Mouse (Mus musculus) 3T3-L1 (cell line): ENCODE measurements at regions not wholly inside any gene's neighbourhood (a gene's known extent, or its start where the extent isn't known, plus 50 kb on each side); places are given as distances from the start of the nearest gene placed in this dataset.
"Not testable (repeated sequence)": the region's sequence is repeated elsewhere in the genome, so short reads cannot be mapped to it uniquely, and the experiment has no call there.

ENCODE experiments used
- DNase-seq: peaks from one replicate; pipeline ENCODE4 v3.0.0-alpha.2; 2015; ENCODE audit warnings: low read depth, low spot score

GRCm38 (mm10) chr4:67378632-67379031, 551.2 kb downstream of the Tlr4 start:
- no peak for DNase-seq

GRCm38 (mm10) chr4:67387834-67388233, 560.5 kb downstream of the Tlr4 start:
- no peak for DNase-seq

DNA sequence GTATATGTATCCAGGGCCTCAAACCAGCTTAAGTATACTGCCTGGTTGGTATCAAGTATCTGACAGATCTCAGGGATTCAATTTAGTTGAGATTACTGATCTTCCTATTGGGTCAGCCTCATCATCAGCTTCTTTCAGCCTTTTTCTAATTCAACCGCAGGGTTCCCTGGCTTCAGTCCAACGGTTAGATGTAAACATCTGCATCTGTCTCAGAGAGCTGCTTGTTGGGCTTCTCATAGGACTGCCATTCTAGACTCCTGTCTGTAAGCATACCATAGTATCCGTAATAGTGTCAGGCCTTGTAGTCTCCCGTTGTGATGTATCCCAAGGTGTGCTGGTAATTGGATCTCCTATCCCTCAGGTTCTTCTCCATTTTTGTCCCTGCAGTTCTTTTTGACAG, 575.6 kb downstream of the Tlr4 start:
- no peak for DNase-seq

DNA sequence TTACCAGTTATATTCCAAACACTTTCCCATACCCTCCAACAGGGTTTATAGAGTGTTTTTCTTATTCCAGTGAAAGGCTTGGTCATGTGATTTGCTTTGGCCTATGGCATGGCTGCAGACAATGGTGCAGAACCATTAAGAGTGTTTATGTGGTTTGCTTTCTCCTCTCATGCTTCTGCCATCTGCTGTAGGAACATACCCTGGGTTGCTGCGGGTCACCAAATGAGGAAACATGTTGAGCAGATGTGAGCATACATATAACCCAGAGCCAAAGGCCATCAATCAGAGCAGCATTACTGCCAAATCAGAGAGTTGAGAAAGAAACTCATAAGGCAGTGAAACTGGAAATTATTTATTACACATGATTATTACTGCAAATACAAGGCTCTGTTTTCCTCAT, 596.7 kb downstream of the Tlr4 start:
- no peak for DNase-seq

DNA sequence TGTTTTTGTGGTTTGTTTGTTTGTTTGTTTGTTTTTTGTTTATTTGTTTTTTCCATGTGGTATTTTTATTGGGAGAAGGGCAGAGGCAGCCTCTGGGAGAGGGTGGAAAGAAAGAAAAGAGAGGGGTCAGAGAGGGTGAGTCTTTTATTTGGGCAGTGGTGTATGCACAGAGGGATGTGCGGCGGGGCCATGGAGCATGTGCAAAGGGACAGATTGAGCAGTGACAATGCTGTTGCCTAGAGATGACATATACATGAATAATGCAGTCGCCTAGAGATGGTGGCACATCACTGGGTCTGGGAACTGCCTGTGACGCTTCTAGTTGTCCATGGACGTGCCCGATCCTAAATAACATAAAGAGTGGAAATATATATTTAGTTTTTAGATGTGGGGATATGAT, 598.3 kb downstream of the Tlr4 start:
- no peak for DNase-seq

DNA sequence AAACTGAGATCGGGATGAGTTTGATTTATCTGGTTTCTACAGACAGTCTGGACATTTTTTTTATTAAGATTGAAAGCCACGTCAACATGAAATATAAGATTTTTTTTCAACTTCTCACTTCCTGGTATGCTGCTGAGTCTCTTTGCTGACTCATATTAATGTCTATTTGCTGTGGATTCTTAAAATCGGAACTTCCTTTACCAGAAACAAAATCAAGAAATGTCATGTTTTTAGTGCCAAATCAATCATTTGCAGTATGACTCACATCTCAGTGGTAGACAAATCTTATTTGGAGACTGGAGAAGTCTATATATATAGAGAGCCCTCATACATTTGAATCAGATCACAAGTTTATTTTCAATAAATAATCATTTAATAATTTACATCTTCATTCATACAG, 620.5 kb downstream of the Tlr4 start:
- DNase-seq, result no peak

GRCm38 (mm10) chr4:67459871-67460270, 632.5 kb downstream of the Tlr4 start:
- DNase-seq, result not testable (repeated sequence)

- no peak for DNase-seq
These were observed 645.6 kb downstream of the Tlr4 start for GRCm38 (mm10) chr4:67473034-67473433.

DNA sequence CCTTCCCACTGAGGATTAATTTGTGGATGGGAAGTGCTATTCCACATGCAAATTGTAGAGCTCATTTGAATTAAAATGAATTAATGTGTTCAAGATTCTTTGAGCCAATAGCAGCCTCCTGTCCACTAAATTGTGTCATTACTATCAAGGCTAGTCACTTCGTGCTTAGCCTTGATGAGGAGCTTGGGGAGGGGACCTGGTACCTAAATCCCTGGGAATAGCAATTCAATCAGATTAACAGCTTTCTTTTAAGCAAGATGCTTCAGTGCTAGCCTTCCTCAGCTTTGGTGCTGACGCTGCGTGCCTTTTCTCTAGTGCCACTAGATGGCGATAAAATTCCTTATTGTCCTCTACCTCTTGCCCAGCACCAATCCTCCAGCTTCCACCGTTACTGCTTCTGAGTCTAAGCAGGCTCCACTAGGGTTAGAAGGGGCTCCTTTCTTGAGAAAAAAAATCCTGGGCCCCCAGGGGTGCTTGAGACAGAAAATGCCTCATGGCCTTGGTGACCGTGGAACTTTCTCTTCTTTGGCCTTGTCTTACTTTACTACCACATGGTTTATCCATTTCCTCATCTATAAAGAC, 650.0 kb downstream of the Tlr4 start:
- DNase-seq, result peak; percentile 36

DNA sequence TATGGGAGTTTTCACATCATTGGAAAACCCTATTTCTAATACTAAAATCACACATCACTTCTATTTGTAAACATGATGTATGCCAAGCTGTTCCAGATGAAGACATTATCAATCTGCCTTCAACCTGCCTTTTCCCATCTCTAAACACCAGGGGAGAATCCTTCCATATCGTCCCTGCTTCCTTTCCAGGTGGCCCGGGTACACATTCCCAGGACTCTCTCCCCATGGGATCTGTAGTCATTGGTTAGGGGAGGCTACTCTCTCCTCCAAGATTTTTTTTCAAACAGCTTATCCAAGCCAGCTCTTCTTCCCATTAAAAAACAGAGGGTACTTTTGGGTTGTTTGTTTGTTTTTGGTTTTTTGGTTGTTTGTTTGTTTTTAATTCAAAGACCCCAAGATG, 650.7 kb downstream of the Tlr4 start:
- DNase-seq, result no peak

DNA sequence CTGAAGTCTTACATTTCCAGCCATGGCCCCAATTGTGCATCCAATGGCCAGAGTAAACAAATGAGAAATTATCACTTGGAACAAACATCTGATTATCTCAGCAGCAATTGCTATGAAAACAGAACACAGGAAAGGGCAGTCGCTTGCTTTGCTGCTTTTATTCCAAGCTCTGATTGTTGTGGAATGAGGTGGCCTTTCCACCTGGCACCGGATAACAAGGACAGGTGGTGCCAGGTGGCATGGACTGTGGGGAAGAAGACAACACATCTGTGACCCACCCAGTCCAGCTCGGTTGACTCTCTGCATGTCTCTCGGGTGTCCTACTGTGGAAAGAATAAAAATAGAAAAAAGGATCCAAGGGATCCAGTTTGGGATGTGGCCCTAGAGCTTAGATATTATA, 694.9 kb downstream of the Tlr4 start:
- no peak for DNase-seq

- DNase-seq, result no peak
These were observed 695.8 kb downstream of the Tlr4 start for GRCm38 (mm10) chr4:67523158-67523557.

DNA sequence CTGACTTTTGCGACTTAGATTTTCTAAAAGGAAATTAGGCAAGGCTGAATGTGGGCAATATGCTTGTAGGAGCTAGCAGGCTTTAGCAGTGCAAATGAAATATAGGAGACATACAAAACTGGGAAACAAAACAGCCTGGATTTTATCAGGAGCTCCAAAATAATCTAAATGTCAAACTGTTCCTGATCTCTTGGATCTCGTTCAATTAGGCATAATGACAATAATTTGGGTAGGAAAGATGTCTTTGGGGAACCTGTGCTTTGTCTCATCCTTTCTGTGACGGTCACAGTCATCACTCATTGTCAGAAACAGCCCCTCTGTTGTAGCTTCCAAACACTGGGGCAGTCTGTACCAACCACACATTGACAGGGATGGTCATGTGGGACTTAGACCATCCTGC, 702.2 kb downstream of the Tlr4 start:
- no peak for DNase-seq

DNA sequence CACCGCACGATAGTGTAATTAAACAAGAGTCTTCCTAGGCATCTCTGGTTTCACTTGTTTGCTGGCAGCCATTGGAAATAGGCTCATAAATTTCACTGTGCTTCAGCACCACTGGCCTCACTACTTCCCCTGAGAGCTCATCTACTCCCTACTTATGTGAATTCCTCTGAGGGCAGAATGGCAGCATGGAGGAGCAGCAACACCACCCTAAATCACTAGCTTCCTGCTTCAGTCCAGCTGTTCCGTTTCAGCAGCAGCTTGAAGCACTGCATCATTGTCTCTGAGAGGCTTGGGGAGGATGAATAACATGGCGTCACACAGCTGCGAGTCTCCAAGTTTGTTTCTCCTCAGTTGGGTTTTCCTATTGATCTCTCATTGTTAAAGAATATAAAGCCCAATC, 712.1 kb downstream of the Tlr4 start:
- no peak for DNase-seq

- DNase-seq, result no peak
These were observed 718.6 kb downstream of the Tlr4 start for GRCm38 (mm10) chr4:67546013-67546412.

DNA sequence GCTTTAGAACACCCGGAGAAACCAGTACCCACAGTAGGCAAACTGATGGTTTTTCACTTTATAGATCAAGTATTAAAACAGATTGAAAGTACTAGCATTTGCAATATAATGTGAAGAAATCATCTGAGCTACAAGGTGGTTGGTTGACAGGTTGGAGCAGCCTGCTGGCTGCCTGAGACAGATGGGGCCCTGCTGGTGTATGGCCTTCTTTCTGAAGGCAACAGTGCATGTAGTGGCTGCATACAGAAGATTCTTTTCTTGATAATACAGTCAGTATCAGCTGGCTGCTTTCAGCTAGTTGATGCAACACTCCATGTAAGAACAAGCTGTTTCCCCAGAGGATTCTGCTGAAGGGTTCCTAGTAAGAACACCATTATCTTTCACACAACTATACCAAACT, 720.6 kb downstream of the Tlr4 start:
- DNase-seq, result no peak

GRCm38 (mm10) chr4:67553511-67553910, 726.1 kb downstream of the Tlr4 start:
- DNase-seq, result no peak

DNA sequence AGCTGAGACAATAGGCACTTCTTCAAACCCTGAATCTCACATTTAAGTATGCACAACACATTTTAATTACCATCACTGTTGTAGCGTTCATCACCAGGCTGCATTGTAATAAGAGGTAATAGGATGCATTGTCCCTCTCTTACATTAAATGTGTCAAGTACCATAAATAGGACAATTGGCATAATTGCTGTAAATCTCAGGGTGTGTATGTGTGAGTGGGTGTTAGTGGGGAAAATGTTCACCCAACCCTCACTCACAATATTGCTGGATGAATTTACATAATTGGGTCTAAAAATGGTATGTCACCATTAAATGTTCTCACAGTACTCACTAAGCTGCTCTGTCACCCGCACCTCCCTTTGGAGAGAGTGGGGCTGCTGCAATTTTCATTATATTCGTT, 747.4 kb downstream of the Tlr4 start:
- no peak for DNase-seq

DNA sequence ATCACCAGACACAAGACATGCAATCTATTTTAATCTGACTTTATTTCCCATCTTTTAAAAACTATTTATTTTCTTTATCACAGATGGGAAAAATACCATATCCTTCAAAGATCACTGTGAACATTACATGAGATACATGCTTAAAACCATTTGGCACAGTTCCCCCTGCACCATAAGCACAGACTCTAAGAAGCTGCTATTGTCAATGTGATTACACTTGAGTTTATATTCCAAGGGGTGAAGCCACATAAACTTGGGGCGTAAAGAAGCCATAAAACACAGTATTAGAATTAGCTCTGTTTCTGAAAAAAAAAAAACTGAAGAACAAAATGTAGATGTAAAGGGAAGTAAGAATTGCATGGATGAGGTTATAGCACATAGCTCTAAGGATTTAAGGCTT, 762.1 kb downstream of the Tlr4 start:
- DNase-seq, result no peak

- DNase-seq, result no peak
These were observed 762.8 kb downstream of the Tlr4 start for GRCm38 (mm10) chr4:67589976-67590727.

DNA sequence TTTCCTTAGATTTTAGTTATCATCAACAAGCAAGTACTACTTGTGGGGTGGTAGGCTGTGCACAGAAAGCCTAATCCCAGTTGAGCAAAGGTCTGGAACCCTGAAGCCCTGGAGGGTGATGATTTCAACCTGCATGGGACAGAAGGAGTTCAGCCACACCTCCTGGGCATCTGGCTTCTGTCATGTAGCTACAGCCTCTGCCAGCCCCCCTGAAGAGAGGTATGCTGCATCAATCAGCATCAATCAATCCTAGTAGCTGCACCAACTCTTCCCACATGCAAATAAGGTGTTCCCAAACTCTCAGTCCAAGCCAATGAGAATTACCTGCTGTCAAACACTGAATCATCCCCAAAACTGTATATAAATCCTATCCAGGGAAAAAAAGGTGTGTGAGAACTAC, 779.8 kb downstream of the Tlr4 start:
- DNase-seq, result no peak

DNA sequence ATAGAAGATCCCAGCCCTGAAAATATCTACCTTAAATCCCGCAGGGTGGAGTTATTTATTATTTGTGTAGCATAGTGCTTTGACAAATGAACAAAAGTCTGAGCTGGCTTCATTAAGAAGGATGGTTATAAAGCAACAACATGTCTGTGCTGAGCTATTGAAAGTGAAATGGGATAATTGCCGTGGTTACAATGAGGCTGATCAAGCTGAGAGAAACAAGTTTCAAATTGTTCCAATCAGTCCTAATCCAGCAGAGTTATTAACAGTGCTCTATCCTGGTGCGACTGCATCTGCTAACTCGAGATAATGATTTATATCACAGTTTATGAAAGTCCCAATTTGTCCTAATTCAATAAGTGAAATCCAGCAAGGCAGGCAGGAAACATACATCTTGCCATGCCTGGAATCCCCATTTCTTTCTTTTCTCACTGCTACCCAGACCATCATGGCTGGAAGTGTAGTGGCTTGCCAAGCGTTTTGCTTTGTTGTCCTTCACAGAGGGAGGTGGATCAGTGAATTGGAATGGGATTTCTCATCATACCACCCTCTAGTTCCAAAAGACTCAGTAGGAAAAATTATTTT, 787.2 kb downstream of the Tlr4 start:
- DNase-seq, result no peak

- DNase-seq, result no peak
These were observed 799.3 kb downstream of the Tlr4 start for GRCm38 (mm10) chr4:67626641-67627040.
